Mouse (Mus musculus) heart, postnatal 0 days (tissue): Measurements from ENCODE around the gene Evi5l. TPM values are rescaled to one million over a fixed set of nuclear protein-coding genes. Genes with fewer than 3 reads are reported as not detected.

ENCODE experiments used
- ATAC-seq: fragments of 200-750 bp; cut with Nextera tagmentation; 2 replicates; pipeline ENCODE4 v1.8.0; 2017; ENCODE audit warnings: low read depth, moderate number of reproducible peaks, moderate library complexity; ENCODE audit not compliant: insufficient read depth
- DNase-seq: peaks from one replicate; pipeline ENCODE4 v3.0.0-alpha.2; 2016; ENCODE audit warnings: low spot score
- H3K27ac ChIP-seq: fragments of 300-500 bp; sonication (generic); 2 replicates; pipeline ENCODE4 v1.5.1; 2014; ENCODE audit warnings: low read depth, mild to moderate bottlenecking
- H3K27me3 ChIP-seq: fragments of 300-500 bp; sonication (generic); 2 replicates; pipeline ENCODE4 v1.6.1; 2014; ENCODE audit warnings: low read length, mixed read lengths; ENCODE audit not compliant: control insufficient read depth, insufficient read depth
- H3K36me3 ChIP-seq: fragments of 300-500 bp; sonication (generic); replicated peaks from 2 replicates; pipeline ENCODE4 v1.6.1; 2014; ENCODE audit warnings: low read length, mixed read lengths; ENCODE audit not compliant: control insufficient read depth, insufficient read depth
- H3K4me1 ChIP-seq: fragments of 300-500 bp; sonication (generic); 2 replicates; pipeline ENCODE4 v1.6.1; 2014; ENCODE audit warnings: antibody characterized with exemption; ENCODE audit not compliant: control insufficient read depth, insufficient read depth
- H3K4me2 ChIP-seq: fragments of 300-500 bp; sonication (generic); 2 replicates; pipeline ENCODE4 v1.6.1; 2014; ENCODE audit warnings: low read depth, mild to moderate bottlenecking, low read length, moderate library complexity
- H3K4me3 ChIP-seq: fragments of 300-500 bp; sonication (generic); 2 replicates; pipeline ENCODE4 v1.5.1; 2014; ENCODE audit warnings: low read depth, low read length
- H3K9ac ChIP-seq: fragments of 300-500 bp; sonication (generic); replicated peaks from 2 replicates; pipeline ENCODE4 v1.6.1; 2014; ENCODE audit warnings: low read depth, low read length, mixed read lengths
- H3K9me3 ChIP-seq: fragments of 300-500 bp; sonication (generic); replicated peaks from 2 replicates; pipeline ENCODE4 v1.6.1; 2016; ENCODE audit warnings: low read length; ENCODE audit not compliant: control insufficient read depth
- CTCF ChIP-seq: IDR thresholded peaks from 2 replicates; pipeline ENCODE4 v1.5.1; 2016; ENCODE audit warnings: antibody characterized with exemption, control low read depth, low read depth
- EP300 ChIP-seq: IDR thresholded peaks from 2 replicates; pipeline ENCODE4 v1.6.1; 2016; ENCODE audit warnings: antibody characterized with exemption, low read depth
- WGBS: fragments of 180-500 bp; shearing (Covaris S2); extraction: QIAGEN DNeasy Blood & Tissue Kit; methylation state at CpG from one replicate; pipeline ENCODE4 v1.1.7; 2014; 5-methylcytosine and 5-hydroxymethylcytosine counted together
- polyA plus RNA-seq: library from polyadenylated mRNA; unstranded; fragments of >200 nt; fragmentation: Nextera tagmentation; extraction: Ambion mirVana; gene quantifications from 2 replicates; pipeline ENCODE4 v1.2.1, GENCODE M21; 2015
- total RNA-seq: library from RNA; depleted of rRNA; stranded (reverse); fragments of >200 nt; gene quantifications from 2 replicates; pipeline ENCODE4 v1.2.3, GENCODE M21; 2014; ENCODE audit warnings: low replicate concordance

Evi5l gene
- total and polyA plus RNA-seq, 2 experiments from 2014 or later: 9.3 to 24.8 TPM

DNA sequence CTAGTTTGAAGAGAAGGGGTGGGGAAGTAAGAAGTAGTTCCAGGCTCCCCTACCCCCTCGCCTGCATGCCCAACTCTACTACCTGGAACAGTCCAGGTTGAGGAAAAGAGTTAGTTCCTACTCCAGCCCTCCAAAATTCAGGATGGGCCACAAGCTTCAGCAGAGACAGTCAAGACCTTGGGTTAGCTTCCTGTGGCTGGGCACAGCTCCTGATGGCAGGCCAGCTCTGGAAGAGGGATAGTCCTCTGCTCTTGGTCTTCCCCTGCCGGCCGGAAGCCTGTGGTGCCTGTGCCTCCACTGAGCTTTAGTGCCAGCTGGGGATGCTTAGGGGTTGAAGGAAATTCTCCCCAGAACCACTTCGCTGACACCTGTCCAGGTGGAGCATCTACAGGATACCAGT is 60.0 kb downstream of the Evi5l start:
- 17% methylated on average over 4 of the region's 4 CpGs for WGBS
- no peak overlapping the region for H3K9ac ChIP-seq

DNA sequence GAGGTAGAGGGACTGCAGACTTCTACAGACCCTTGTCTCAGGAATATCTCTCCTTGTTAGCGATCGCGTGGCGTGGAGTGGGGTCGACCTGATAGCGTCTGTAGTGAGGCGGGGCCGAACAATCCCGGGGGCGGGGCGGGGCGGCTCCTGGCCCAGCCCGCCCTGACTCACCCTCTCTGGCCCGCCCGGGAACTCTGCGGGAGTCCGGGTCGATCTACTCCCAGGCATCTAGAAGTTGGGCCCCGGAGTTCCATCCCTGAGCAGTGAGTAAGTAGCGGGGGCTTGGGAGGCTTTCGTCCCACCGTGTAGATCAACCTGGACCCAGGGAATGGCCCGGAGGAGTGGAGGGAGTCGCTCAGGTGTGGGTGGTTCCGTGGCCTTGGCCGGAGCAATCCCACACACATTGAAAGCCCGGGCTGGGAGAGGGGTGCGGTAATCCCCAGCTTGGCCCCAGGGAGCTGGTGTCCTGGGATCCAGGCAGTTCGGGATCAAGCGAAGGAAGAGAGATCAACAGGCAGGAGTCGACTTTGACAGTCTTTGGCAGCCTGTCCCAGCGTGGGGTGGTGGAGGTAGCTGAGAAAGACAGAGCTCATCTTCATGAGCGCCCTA is 60.5 kb downstream of the Evi5l start, which contains the start of gene Lrrc8e:
TSS of gene Lrrc8e (plus strand) at position 89 of the 609 bp plus-strand sequence.
- 6% methylated on average over 33 of the region's 33 CpGs for WGBS
- Histone ChIP-seq H3K27ac (no peak within 1 kb of the TSS), H3K4me2 (peak within 1 kb of the TSS; percentile 45), H3K9ac (no peak within 1 kb of the TSS), H3K27me3 (peaks cover 29% of the 10 kb centered on the region), H3K4me1 (0 out of 2 replicates have a peak, but pooled peaks cover 5% of the 10 kb centered on the region), H3K36me3 (no peaks in the 10 kb centered on the region), H3K9me3 (no peaks in the 10 kb centered on the region), H3K4me3 (peak within 1 kb of the TSS; percentile 19; the same call in 1 of the 2 replicates)
- DNase-seq (no peak), ATAC-seq (no peak)
- no peak for TF ChIP-seq CTCF
- no peak for TF ChIP-seq EP300

More for the DNA sequence above, 60.0 kb downstream of the Evi5l start:
- Histone ChIP-seq H3K36me3 (no peaks in the 10 kb centered on the region), H3K4me2 (peak overlapping the region; percentile 45), H3K9me3 (no peaks in the 10 kb centered on the region), H3K4me1 (0 out of 2 replicates have a peak, but pooled peaks cover 5% of the 10 kb centered on the region), H3K27me3 (peaks cover 29% of the 10 kb centered on the region), H3K27ac (no peak overlapping the region), H3K4me3 (peak overlapping the region; percentile 19; the same call in 1 of the 2 replicates)
- DNase-seq: no peak
- ATAC-seq: no peak
- TF ChIP-seq CTCF (no peak), EP300 (no peak)

DNA sequence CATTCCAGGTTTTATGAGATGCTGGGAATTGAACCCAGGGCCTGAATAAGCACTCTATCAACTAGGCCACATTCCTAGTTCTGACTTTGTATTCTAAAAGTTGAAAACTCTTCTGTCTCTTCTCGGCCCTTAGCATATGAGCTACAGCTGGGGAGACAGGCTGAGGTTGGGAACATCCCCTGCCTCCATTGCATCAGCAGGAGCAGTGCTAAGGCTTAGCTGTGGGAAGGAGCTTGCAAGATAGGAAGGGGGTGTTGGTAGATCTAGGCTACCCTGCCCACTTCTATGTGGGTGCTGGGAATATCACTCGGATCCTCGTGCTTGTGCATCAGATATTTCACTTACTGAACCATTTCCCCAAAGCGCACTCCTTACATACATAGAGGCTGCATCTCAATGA is 61.6 kb downstream of the Evi5l start:
- Histone ChIP-seq H3K9ac (no peak overlapping the region), H3K36me3 (no peaks in the 10 kb centered on the region), H3K27ac (no peak overlapping the region), H3K4me3 (no peak overlapping the region), H3K4me1 (0 out of 2 replicates have a peak, but pooled peaks cover 5% of the 10 kb centered on the region), H3K9me3 (no peaks in the 10 kb centered on the region), H3K27me3 (peaks cover 29% of the 10 kb centered on the region), H3K4me2 (no peak overlapping the region)
- DNase-seq: no peak
- 89% methylated on average over 4 of the region's 4 CpGs for WGBS
- no peak for TF ChIP-seq CTCF
- TF ChIP-seq EP300: no peak
- ATAC-seq: no peak

DNA sequence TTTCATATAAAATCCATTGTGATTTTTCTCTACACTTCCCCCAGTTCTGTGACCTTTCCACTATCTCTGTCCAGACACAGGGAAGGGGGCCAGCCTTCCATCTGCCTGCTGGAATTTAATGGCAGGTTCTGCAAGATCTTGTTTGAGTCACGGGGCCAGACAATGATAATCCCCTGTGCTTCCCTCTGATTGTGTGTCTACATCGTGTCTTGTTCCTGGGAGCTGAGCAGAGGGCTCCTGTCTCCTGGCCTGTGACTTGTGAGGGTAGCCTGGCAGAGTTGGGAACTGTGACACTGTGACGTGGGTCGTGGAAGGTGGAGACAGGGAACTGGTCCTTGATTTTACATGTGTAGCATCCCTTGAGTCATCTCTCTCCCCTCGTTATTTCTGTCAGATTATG is 63.4 kb downstream of the Evi5l start:
- Histone ChIP-seq H3K4me3 (no peak overlapping the region), H3K4me1 (0 out of 2 replicates have a peak, but pooled peaks cover 5% of the 10 kb centered on the region), H3K4me2 (no peak overlapping the region), H3K9ac (no peak overlapping the region), H3K27me3 (peaks cover 29% of the 10 kb centered on the region), H3K36me3 (no peaks in the 10 kb centered on the region), H3K9me3 (no peaks in the 10 kb centered on the region), H3K27ac (no peak overlapping the region)
- no peak for TF ChIP-seq CTCF
- TF ChIP-seq EP300: no peak
- DNase-seq (no peak), ATAC-seq (no peak)
- 59% methylated on average over 5 of the region's 5 CpGs for WGBS

DNA sequence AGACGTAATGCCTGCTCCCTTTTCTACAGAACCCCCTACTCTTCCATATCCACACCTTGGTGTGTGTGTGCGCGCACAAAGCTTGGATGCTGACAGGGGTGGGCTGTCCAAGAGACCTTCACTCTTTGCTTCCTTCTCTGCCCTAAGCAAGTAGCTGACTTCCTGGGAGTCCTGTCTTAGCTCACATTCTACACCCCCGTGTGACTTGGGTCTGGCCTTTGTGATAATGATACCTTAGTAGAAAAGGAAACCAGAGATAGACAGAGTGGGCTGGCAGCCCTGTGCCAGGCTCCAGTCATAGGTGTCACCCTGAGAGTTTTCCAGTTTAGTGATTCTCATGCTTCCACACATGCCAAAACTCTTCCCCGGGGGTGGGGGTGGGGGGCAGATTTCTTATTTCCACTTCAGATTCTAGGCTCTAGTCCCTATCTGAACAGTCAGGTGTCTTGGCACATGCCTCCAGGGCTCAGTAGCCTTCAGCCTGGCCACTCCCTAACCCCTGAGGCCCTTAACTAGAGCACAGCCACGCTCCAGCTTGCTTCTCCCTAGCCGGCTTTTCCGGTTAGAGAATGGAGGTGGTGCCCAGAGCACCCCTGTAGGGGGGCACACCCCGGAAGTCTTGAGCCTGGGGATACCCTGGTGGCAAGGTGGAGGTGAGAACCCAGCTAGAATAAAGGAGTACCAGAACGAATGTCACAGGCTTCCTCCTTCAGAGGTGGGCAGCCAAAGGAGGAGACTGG is 64.4 kb downstream of the Evi5l start:
- Histone ChIP-seq H3K27me3 (peaks cover 29% of the 10 kb centered on the region), H3K9me3 (no peaks in the 10 kb centered on the region), H3K9ac (no peak overlapping the region), H3K4me2 (no peak overlapping the region), H3K36me3 (no peaks in the 10 kb centered on the region), H3K4me3 (no peak overlapping the region), H3K27ac (no peak overlapping the region), H3K4me1 (0 out of 2 replicates have a peak, but pooled peaks cover 5% of the 10 kb centered on the region)
- whole genome bisulfite sequencing: 46% methylated on average over 10 of the region's 10 CpGs
- DNase-seq (no peak), ATAC-seq (no peak)
- TF ChIP-seq EP300 (no peak), CTCF (no peak)
